Mouse (Mus musculus) kidney, adult 11 months (tissue): ENCODE data around the gene Snx30.
A peak's percentile ranks its signal among the peaks of the same experiment; 100 is the strongest.

Experiments
- DNase-seq: peaks from one replicate; pipeline ENCODE4 v3.0.0; 2022

The Snx30 gene

GRCm38 (mm10) chr4:59795788-59796455 is 9.7 kb upstream of the Snx30 start:
- no peak for DNase-seq

GRCm38 (mm10) chr4:59800181-59800580 is 5.5 kb upstream of the Snx30 start:
- DNase-seq = no peak

GRCm38 (mm10) chr4:59801489-59801888 is 4.2 kb upstream of the Snx30 start, which contains the start of gene Inip:
Inip (minus strand) TSS chr4:59801589.
- no peak for DNase-seq

- DNase-seq = no peak
Measured at GRCm38 (mm10) chr4:59802107-59802506, 3.5 kb upstream of the Snx30 start.

- no peak for DNase-seq
Measured at GRCm38 (mm10) chr4:59802792-59803191, 2.8 kb upstream of the Snx30 start.

- no peak for DNase-seq
Measured at GRCm38 (mm10) chr4:59803358-59803757, 2.3 kb upstream of the Snx30 start.

- DNase-seq = no peak
Measured at GRCm38 (mm10) chr4:59804754-59805153, 886 bp upstream of the Snx30 start.

- peak; percentile 75 for DNase-seq
Measured at GRCm38 (mm10) chr4:59805968-59806878, 583 bp downstream of the Snx30 start.

- DNase-seq = no peak
Measured at GRCm38 (mm10) chr4:59806879-59807195, 1.2 kb downstream of the Snx30 start.

- DNase-seq = no peak
Measured at GRCm38 (mm10) chr4:59807521-59807920, 1.9 kb downstream of the Snx30 start.

GRCm38 (mm10) chr4:59808396-59808795 is 2.8 kb downstream of the Snx30 start:
- no peak for DNase-seq

GRCm38 (mm10) chr4:59814094-59814493 is 8.5 kb downstream of the Snx30 start:
- DNase-seq = no peak

- DNase-seq = no peak
Measured at GRCm38 (mm10) chr4:59815121-59815810, 9.6 kb downstream of the Snx30 start.

GRCm38 (mm10) chr4:59816016-59816415 is 10.4 kb downstream of the Snx30 start:
- no peak for DNase-seq

- no peak for DNase-seq
Measured at GRCm38 (mm10) chr4:59816477-59816876, 10.8 kb downstream of the Snx30 start.

GRCm38 (mm10) chr4:59817790-59818189 is 12.2 kb downstream of the Snx30 start:
- DNase-seq = no peak

GRCm38 (mm10) chr4:59818498-59818897 is 12.9 kb downstream of the Snx30 start:
- no peak for DNase-seq

GRCm38 (mm10) chr4:59819054-59819472 is 13.4 kb downstream of the Snx30 start:
- DNase-seq = peak; percentile 75

- no peak for DNase-seq
Measured at GRCm38 (mm10) chr4:59819477-59820022, 13.9 kb downstream of the Snx30 start.

- DNase-seq = no peak
Measured at GRCm38 (mm10) chr4:59821516-59821915, 15.9 kb downstream of the Snx30 start.

- DNase-seq = peak; percentile 62
Measured at GRCm38 (mm10) chr4:59822119-59822518, 16.5 kb downstream of the Snx30 start.

GRCm38 (mm10) chr4:59823470-59823869 is 17.8 kb downstream of the Snx30 start:
- DNase-seq = peak; percentile 52

- DNase-seq = no peak
Measured at GRCm38 (mm10) chr4:59824860-59825259, 19.2 kb downstream of the Snx30 start.
